Mouse (Mus musculus) heart, embryonic 10.5 days (tissue): ENCODE measurements around the gene Olfr102. TPM values are rescaled to one million over a fixed set of nuclear protein-coding genes. Genes with fewer than 3 reads are reported as not detected.

Source experiments
- DNase-seq: peaks from one replicate; pipeline ENCODE4 v3.0.0-alpha.2; 2017; ENCODE audit warnings: low spot score
- H3K27ac ChIP-seq: fragments of 300-500 bp; sonication (generic); 2 replicates; pipeline ENCODE4 v1.5.1; 2016; ENCODE audit warnings: mild to moderate bottlenecking
- H3K27me3 ChIP-seq: fragments of 300-500 bp; sonication (generic); 2 replicates; pipeline ENCODE4 v1.6.1; 2016; ENCODE audit warnings: mild to moderate bottlenecking; ENCODE audit not compliant: poor library complexity, insufficient read depth, severe bottlenecking
- H3K36me3 ChIP-seq: fragments of 300-500 bp; sonication (generic); 2 replicates; pipeline ENCODE4 v1.6.1; 2016; ENCODE audit warnings: mild to moderate bottlenecking, moderate library complexity
- H3K4me1 ChIP-seq: fragments of 300-500 bp; sonication (generic); 2 replicates; pipeline ENCODE4 v1.6.1; 2016; ENCODE audit warnings: mild to moderate bottlenecking
- H3K4me3 ChIP-seq: fragments of 300-500 bp; sonication (generic); 2 replicates; pipeline ENCODE4 v1.5.1; 2016; ENCODE audit warnings: mild to moderate bottlenecking, moderate library complexity
- H3K9me3 ChIP-seq: fragments of 300-500 bp; sonication (generic); 2 replicates; pipeline ENCODE4 v1.6.1; 2016; ENCODE audit warnings: mild to moderate bottlenecking, moderate library complexity
- WGBS: fragments of 180-500 bp; shearing (Covaris S2); methylation state at CpG from one replicate; pipeline ENCODE4 v1.1.7; 2016; 5-methylcytosine and 5-hydroxymethylcytosine counted together
- polyA plus RNA-seq: library from polyadenylated mRNA; unstranded; fragments of >200 nt; fragmentation: Nextera tagmentation; extraction: Ambion mirVana; gene quantifications from 2 replicates; pipeline ENCODE4 v1.2.1, GENCODE M21; 2016

Gene Olfr102
- polyA plus RNA-seq, result not detected in 2 replicates

- H3K9me3 ChIP-seq, result 0 out of 2 replicates have a peak, but pooled peaks cover 7% of the 10 kb centered on the region
- no peak within 1 kb of the TSS for H3K27ac ChIP-seq
- H3K36me3 ChIP-seq, result no peaks in the 10 kb centered on the region
- H3K4me1 ChIP-seq, result no peaks in the 10 kb centered on the region
- no peaks in the 10 kb centered on the region for H3K27me3 ChIP-seq
- no peak for DNase-seq
- no peak within 1 kb of the TSS for H3K4me3 ChIP-seq
Measured at GRCm38 (mm10) chr17:37316954-37317353, at the start of gene Olfr102. Olfr102 (minus strand) TSS chr17:37317054.

GRCm38 (mm10) chr17:37359282-37359681, 42.4 kb upstream of the Olfr102 start, which contains the start of gene Olfr104-ps:
Olfr104-ps (plus strand) TSS chr17:37359582.
- Histone ChIP-seq H3K4me3 (no peak within 1 kb of the TSS), H3K36me3 (no peaks in the 10 kb centered on the region), H3K9me3 (no peaks in the 10 kb centered on the region), H3K4me1 (no peaks in the 10 kb centered on the region), H3K27ac (no peak within 1 kb of the TSS), H3K27me3 (no peaks in the 10 kb centered on the region)
- no peak for DNase-seq

DNA sequence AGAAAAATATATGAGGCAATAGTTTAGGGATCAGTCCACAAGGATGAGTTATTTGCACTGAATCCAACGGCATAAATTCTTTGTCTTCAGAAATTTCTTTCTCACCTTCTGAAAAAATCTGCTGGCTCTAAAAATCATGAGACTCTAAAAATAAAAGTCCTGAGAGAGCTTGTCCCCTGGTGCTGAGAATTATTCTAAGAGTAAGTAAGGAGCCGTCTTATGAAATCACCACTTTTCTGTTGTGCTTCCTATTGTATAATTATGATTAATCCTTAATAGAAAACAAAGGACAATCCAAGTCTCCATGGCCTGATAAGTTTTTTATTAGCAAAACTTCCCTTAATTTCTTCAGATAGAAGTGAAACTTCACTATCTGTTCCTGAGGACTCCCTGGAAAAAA, 22.7 kb upstream of the Olfr102 start, which contains the start of gene Olfr103:
Gene Olfr103, minus strand, starts transcription at position 101 of the 400 bp plus-strand sequence.
- no peaks in the 10 kb centered on the region for H3K4me1 ChIP-seq
- no peak within 1 kb of the TSS for H3K4me3 ChIP-seq
- H3K27me3 ChIP-seq, result no peaks in the 10 kb centered on the region
- WGBS, result 82% methylated on average over 2 of the region's 2 CpGs
- no peaks in the 10 kb centered on the region for H3K36me3 ChIP-seq
- H3K9me3 ChIP-seq, result no peaks in the 10 kb centered on the region
- DNase-seq, result no peak
- no peak within 1 kb of the TSS for H3K27ac ChIP-seq

GRCm38 (mm10) chr17:37310146-37310699, 6.6 kb downstream of the Olfr102 start:
- WGBS, result 40% methylated on average over 2 of the region's 2 CpGs
- Histone ChIP-seq H3K27ac (no peak overlapping the region), H3K4me3 (no peak overlapping the region), H3K36me3 (no peaks in the 10 kb centered on the region), H3K27me3 (no peaks in the 10 kb centered on the region), H3K9me3 (no peaks in the 10 kb centered on the region), H3K4me1 (no peaks in the 10 kb centered on the region)
- no peak for DNase-seq

- no peaks in the 10 kb centered on the region for H3K27me3 ChIP-seq
- no peaks in the 10 kb centered on the region for H3K4me1 ChIP-seq
- no peaks in the 10 kb centered on the region for H3K36me3 ChIP-seq
- no peak overlapping the region for H3K27ac ChIP-seq
- DNase-seq, result no peak
- WGBS, result 34% methylated on average over 4 of the region's 4 CpGs
- H3K4me3 ChIP-seq, result no peak overlapping the region
- H3K9me3 ChIP-seq, result no peaks in the 10 kb centered on the region
Measured at GRCm38 (mm10) chr17:37308483-37308882, 8.4 kb downstream of the Olfr102 start.

GRCm38 (mm10) chr17:37304213-37304612, 12.6 kb downstream of the Olfr102 start, which contains the start of gene Olfr101:
Olfr101 (minus strand) TSS chr17:37304313.
- H3K27me3 ChIP-seq, result no peaks in the 10 kb centered on the region
- H3K27ac ChIP-seq, result no peak within 1 kb of the TSS
- no peaks in the 10 kb centered on the region for H3K9me3 ChIP-seq
- H3K4me3 ChIP-seq, result no peak within 1 kb of the TSS
- H3K4me1 ChIP-seq, result no peaks in the 10 kb centered on the region
- no peaks in the 10 kb centered on the region for H3K36me3 ChIP-seq
- 65% methylated on average over 4 of the region's 4 CpGs for WGBS
- no peak for DNase-seq

DNA sequence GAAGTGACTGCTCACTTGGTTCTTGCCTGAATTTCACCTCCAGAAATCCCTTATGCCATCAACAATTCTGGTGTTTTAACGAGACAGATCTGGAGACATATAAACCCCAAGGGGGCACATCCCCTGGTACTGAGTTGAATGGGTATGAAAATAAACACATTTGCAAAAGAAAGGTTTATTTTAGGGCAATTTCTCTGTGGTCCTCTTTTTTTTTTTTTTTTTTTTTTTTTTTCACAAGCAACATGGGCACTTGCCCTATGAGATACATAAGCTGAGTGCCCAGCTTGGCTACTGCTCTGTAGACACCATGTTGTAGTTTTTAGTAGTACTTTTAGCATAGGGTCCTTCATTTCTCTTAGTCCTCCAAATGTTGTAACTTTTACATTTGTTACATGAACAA, 33.5 kb downstream of the Olfr102 start, which contains the start of gene Olfr99:
Gene Olfr99, minus strand, starts transcription at position 101 of the 400 bp plus-strand sequence.
- WGBS, result 88% methylated on average over 1 of the region's 1 CpGs
- Histone ChIP-seq H3K4me1 (no peaks in the 10 kb centered on the region), H3K27me3 (no peaks in the 10 kb centered on the region), H3K27ac (no peak within 1 kb of the TSS), H3K4me3 (no peak within 1 kb of the TSS), H3K9me3 (no peaks in the 10 kb centered on the region), H3K36me3 (no peaks in the 10 kb centered on the region)
- DNase-seq, result no peak

DNA sequence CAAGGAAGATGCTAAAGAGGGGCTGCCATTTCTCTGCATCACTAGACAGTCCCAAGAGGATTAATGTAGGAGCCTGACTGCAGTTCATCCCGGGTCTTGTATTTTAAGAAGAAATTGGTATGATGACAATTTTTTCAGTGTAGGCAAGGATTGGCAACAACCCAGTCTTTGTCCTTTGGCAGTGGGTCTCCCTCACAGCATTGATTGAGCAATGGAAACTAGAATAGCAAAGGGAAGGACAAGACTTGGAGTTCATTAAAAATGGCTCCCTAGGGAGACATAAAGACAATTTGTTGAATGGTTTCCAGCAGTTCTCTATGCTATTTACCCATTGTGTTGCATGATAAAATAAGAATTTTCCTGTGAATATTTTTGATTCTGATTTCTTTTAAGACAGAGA, 36.5 kb downstream of the Olfr102 start:
- H3K27me3 ChIP-seq, result no peaks in the 10 kb centered on the region
- 72% methylated on average over 1 of the region's 1 CpGs for WGBS
- no peak overlapping the region for H3K4me3 ChIP-seq
- no peak overlapping the region for H3K27ac ChIP-seq
- no peaks in the 10 kb centered on the region for H3K36me3 ChIP-seq
- no peaks in the 10 kb centered on the region for H3K9me3 ChIP-seq
- no peak for DNase-seq
- H3K4me1 ChIP-seq, result no peaks in the 10 kb centered on the region

GRCm38 (mm10) chr17:37276573-37276972, 40.3 kb downstream of the Olfr102 start:
- Histone ChIP-seq H3K27me3 (no peaks in the 10 kb centered on the region), H3K4me1 (no peaks in the 10 kb centered on the region), H3K36me3 (no peaks in the 10 kb centered on the region), H3K9me3 (no peaks in the 10 kb centered on the region), H3K27ac (no peak overlapping the region), H3K4me3 (no peak overlapping the region)
- DNase-seq, result no peak

DNA sequence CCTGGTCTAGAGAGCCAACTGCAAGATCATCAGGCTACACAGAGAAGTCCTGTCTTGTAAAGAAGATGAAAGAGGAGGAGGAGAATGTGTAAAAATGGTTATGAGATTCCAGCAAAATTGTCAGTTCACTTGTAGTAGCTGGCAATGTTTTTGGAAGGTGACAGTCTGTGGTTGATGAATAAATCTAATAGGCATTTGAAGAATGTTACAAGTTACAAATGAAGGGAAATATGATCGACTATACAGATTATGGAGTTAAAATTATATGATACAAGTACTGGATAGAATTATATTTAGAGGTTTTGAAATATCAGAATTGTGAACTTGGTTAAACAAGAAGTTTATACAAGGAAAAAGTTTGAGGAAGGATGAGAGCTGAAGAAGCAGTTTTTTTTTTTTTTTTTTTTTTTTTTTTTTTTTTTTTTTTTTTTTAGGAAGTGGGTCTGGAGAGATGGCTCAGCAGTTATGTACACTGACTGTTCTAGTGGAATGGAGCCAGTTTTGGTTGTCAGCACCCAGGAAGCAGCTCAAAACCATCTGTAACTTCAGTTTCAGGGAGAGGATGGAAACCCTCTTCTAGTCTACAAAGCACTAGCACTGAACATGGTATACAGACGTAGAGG, 41.1 kb downstream of the Olfr102 start:
- peaks cover 2% of the 10 kb centered on the region; the same call in 1 of the 2 replicates for H3K27me3 ChIP-seq
- DNase-seq, result no peak
- no peaks in the 10 kb centered on the region for H3K36me3 ChIP-seq
- 70% methylated on average over 2 of the region's 2 CpGs for WGBS
- H3K4me3 ChIP-seq, result no peak overlapping the region
- no peak overlapping the region for H3K27ac ChIP-seq
- no peaks in the 10 kb centered on the region for H3K9me3 ChIP-seq
- H3K4me1 ChIP-seq, result no peaks in the 10 kb centered on the region

GRCm38 (mm10) chr17:37270702-37271092, 46.2 kb downstream of the Olfr102 start:
- no peak for DNase-seq
- Histone ChIP-seq H3K4me3 (peak overlapping the region; percentile 68), H3K27ac (no peak overlapping the region), H3K27me3 (peaks cover 3% of the 10 kb centered on the region; the same call in 1 of the 2 replicates), H3K36me3 (no peaks in the 10 kb centered on the region), H3K9me3 (no peaks in the 10 kb centered on the region), H3K4me1 (no peaks in the 10 kb centered on the region)
- 51% methylated on average over 8 of the region's 8 CpGs for WGBS

GRCm38 (mm10) chr17:37270058-37270701, 46.7 kb downstream of the Olfr102 start, which contains the start of gene H2-M3:
H2-M3 (plus strand) TSS chr17:37270220.
- Histone ChIP-seq H3K36me3 (no peaks in the 10 kb centered on the region), H3K27ac (no peak within 1 kb of the TSS), H3K9me3 (no peaks in the 10 kb centered on the region), H3K4me1 (no peaks in the 10 kb centered on the region), H3K4me3 (peak within 1 kb of the TSS; percentile 68), H3K27me3 (peaks cover 3% of the 10 kb centered on the region; the same call in 1 of the 2 replicates)
- DNase-seq, result peak; percentile 78
- 3% methylated on average over 26 of the region's 26 CpGs for WGBS

- 82% methylated on average over 1 of the region's 1 CpGs for WGBS
- Histone ChIP-seq H3K4me1 (no peaks in the 10 kb centered on the region), H3K9me3 (no peaks in the 10 kb centered on the region), H3K27ac (no peak within 1 kb of the TSS), H3K27me3 (no peaks in the 10 kb centered on the region), H3K4me3 (no peak within 1 kb of the TSS), H3K36me3 (no peaks in the 10 kb centered on the region)
- DNase-seq, result no peak
Measured at GRCm38 (mm10) chr17:37263626-37264025, 53.2 kb downstream of the Olfr102 start, which contains the start of gene Olfr98. Olfr98 (minus strand) TSS chr17:37263749.
